8 mouse cellular contexts compared by ENCODE assay signal in genomic region chr8:106169017-106169933, GRCm38 (mm10). TPM values are rescaled to one million over a fixed set of nuclear protein-coding genes. Genes with fewer than 3 reads are reported as not detected.
DNase-seq lines count a peak whose midpoint lies in the region; ATAC-seq and TF ChIP-seq lines count a peak whose summit lies in the region.

No protein-coding gene starts in this region.

- in situ Hi-C loops in ES-E14 (cut with MboI; ENCODE audit: low sequenced_read_pairs in 2 of 2, unreplicated experiment in 2 of 2) = no loop called here

- intact Hi-C loops in heart, adult 2 months (cut with DNase I) = loop anchor here (2.0 kb wide), 2 partner anchors 28 to 42 kb away; partner anchors contain the start of genes Prmt7 and Slc7a6os

- DNase-seq in 3T3-L1 (ENCODE audit: low read depth, low spot score) = peak; percentile 51
- peak; percentile 15 for DNase-seq in ES-E14 (ENCODE audit: low read depth, low spot score)
- peak; percentile 64 for DNase-seq in embryo, embryonic 10 days (ENCODE audit: low spot score)
- DNase-seq in heart, adult 2 months = peak; percentile 58 to 67
- DNase-seq in kidney, postnatal 10 days = peak; percentile 51
- peak; percentile 80 for DNase-seq in lung, postnatal 0 days (ENCODE audit: low spot score)
- DNase-seq in urinary bladder, postnatal 25 days (ENCODE audit: low spot score) = peak; percentile 47

- H3K4me2 ChIP-seq in lung, postnatal 0 days (replicated peaks; ENCODE audit: low read depth, low read length) = peak overlapping the region; percentile 96

- TF ChIP-seq POLR2A in heart, adult 2 months (IDR thresholded peaks at IDR 0.05; ENCODE audit: insufficient read depth, low read depth, low read length) = no peak
- no peak; the same call in 1 of the 2 replicates for TF ChIP-seq POLR2A in olfactory bulb, adult 2 months (IDR thresholded peaks at IDR 0.05; ENCODE audit: insufficient read depth, low read depth, low read length)

- peaks cover 0 to 3% of the 10 kb centered on the region in 2 experiments; a peak in 1 of 4 replicates for H3K4me1 ChIP-seq in ES-E14 (ENCODE audit: control insufficient read depth in 2 of 2, insufficient read depth in 2 of 2, low read length in 2 of 2, poor library complexity in 1 of 2)
- no peaks in the 10 kb centered on the region; the same call in 1 of the 2 replicates for H3K4me1 ChIP-seq in heart, adult 2 months (ENCODE audit: control insufficient read depth, insufficient read depth, low read length)
- H3K4me1 ChIP-seq in lung, postnatal 0 days (ENCODE audit: insufficient read depth, low read depth, low read length) = no peaks in the 10 kb centered on the region
- peaks cover 4% of the 10 kb centered on the region; the same call in 1 of the 2 replicates for H3K4me1 ChIP-seq in olfactory bulb, adult 2 months (ENCODE audit: control insufficient read depth, insufficient read depth, low read length)

- 0 out of 2 replicates have a peak overlapping the region, but pooled peaks have one; percentile 26 for H3K27ac ChIP-seq in ES-E14 (ENCODE audit: insufficient read depth, low read depth, low read length, poor library complexity, severe bottlenecking)
- peak overlapping the region; percentile 73 for H3K27ac ChIP-seq in heart, adult 2 months
- peak overlapping the region; percentile 70 for H3K27ac ChIP-seq in lung, postnatal 0 days (ENCODE audit: low read length)
- H3K27ac ChIP-seq in olfactory bulb, adult 2 months (ENCODE audit: insufficient read depth, low read depth, low read length) = peak overlapping the region; percentile 76

- peak overlapping the region; percentile 88 for H3K9ac ChIP-seq in ES-E14 (ENCODE audit: insufficient read depth, low read depth, low read length, poor library complexity, severe bottlenecking)
- peak overlapping the region; percentile 78 for H3K9ac ChIP-seq in heart, adult 2 months (ENCODE audit: low read depth, low read length)
- H3K9ac ChIP-seq in lung, postnatal 0 days (replicated peaks; ENCODE audit: low read depth) = peak overlapping the region; percentile 63

- no peaks in the 10 kb centered on the region for H3K9me3 ChIP-seq in ES-E14 (ENCODE audit: control insufficient read depth, insufficient read depth, low read depth, low read length)
- no peaks in the 10 kb centered on the region for H3K9me3 ChIP-seq in lung, postnatal 0 days (ENCODE audit: low read length)

- ATAC-seq in lung, postnatal 0 days = peak; percentile 59

- H3K27me3 ChIP-seq in heart, adult 2 months (ENCODE audit: control insufficient read depth, insufficient read depth, low read length) = no peaks in the 10 kb centered on the region
- H3K27me3 ChIP-seq in lung, postnatal 0 days (replicated peaks; ENCODE audit: insufficient read depth, low read length) = no peaks in the 10 kb centered on the region

- peak overlapping the region; percentile 85 to 89 for H3K4me3 ChIP-seq in ES-E14 (ENCODE audit: insufficient read depth in 1 of 2, low read depth in 1 of 2, low read length in 2 of 2, poor library complexity in 1 of 2, severe bottlenecking in 1 of 2)
- H3K4me3 ChIP-seq in heart, adult 2 months = peak overlapping the region; percentile 87
- peak overlapping the region; percentile 75 for H3K4me3 ChIP-seq in lung, postnatal 0 days (ENCODE audit: low read depth, low read length)
- peak overlapping the region; percentile 88 for H3K4me3 ChIP-seq in olfactory bulb, adult 2 months (ENCODE audit: insufficient read depth, low read depth, low read length)

- no peak for TF ChIP-seq CTCF in heart, adult 2 months (IDR thresholded peaks at IDR 0.05)
- TF ChIP-seq CTCF in lung, postnatal 0 days (IDR thresholded peaks at IDR 0.05) = no peak
- no peak for TF ChIP-seq CTCF in olfactory bulb, adult 2 months (IDR thresholded peaks at IDR 0.05; ENCODE audit: insufficient read depth, low read depth, low read length)

- under 1% methylated on average over 53 of the region's 54 CpGs for WGBS in heart, adult 2 months
- WGBS in lung, postnatal 0 days = 1% methylated on average over 51 of the region's 54 CpGs
- under 1% methylated on average over 53 of the region's 54 CpGs for WGBS in olfactory bulb, adult 2 months

- TF ChIP-seq EP300 in heart, adult 2 months (IDR thresholded peaks at IDR 0.05; ENCODE audit: insufficient read depth, low read depth, low read length) = no peak
- TF ChIP-seq EP300 in lung, postnatal 0 days (IDR thresholded peaks at IDR 0.05) = no peak

- peaks cover 2% of the 10 kb centered on the region; the same call in 1 of the 2 replicates for H3K36me3 ChIP-seq in ES-E14 (ENCODE audit: control insufficient read depth, insufficient read depth, low read length, poor library complexity, severe bottlenecking)
- no peaks in the 10 kb centered on the region for H3K36me3 ChIP-seq in heart, adult 2 months (ENCODE audit: control insufficient read depth, insufficient read depth, low read length)
- no peaks in the 10 kb centered on the region for H3K36me3 ChIP-seq in lung, postnatal 0 days (ENCODE audit: insufficient read depth, low read length)

- no peaks in the 10 kb centered on the region for H3K79me2 ChIP-seq in heart, adult 2 months (replicated peaks; ENCODE audit: control insufficient read depth, insufficient read depth, low read length)

TF ChIP-seq in ES-E14, 5 proteins besides CTCF, POLR2A, EP300 and RAD21:
- TF ChIP-seq ZC3H11A (IDR thresholded peaks at IDR 0.05; ENCODE audit: borderline replicate concordance, low read depth, low read length) (no peak), CHD2 (IDR thresholded peaks at IDR 0.05; ENCODE audit: low read depth, low read length) (no peak)

RNA-seq across cellular contexts. Expression of gene Slc7a6, which starts 0.6 kb away (rescaled TPM):
- 44.2 and 46.2 TPM in 2 replicates for total RNA-seq in ES-E14 (2012; rRNA removed)
- total RNA-seq in heart, adult 2 months (2021) = 10 to 100 TPM; 10.2 to 10.8 TPM
- polyA plus RNA-seq in heart, adult 2 months (2012; rRNA removed) = 14.7 and 17.4 TPM in 2 replicates
- polyA plus RNA-seq in lung, postnatal 0 days (2015; fragmentation: Nextera tagmentation; extraction: Ambion mirVana) = 38.9 and 39.7 TPM in 2 replicates
- not detected in 2 replicates for polyA plus RNA-seq in olfactory bulb, adult 2 months (2012; ENCODE audit: insufficient read depth, insufficient read length, low replicate concordance, missing spikeins)

RNA-seq across cellular contexts. Expression of gene Pla2g15, which starts 19.1 kb away (rescaled TPM):
- total RNA-seq in ES-E14 (2012; rRNA removed) = 26.0 and 38.8 TPM in 2 replicates
- 1 to 10 TPM; 6.5 to 8.6 TPM for total RNA-seq in heart, adult 2 months (2021)
- polyA plus RNA-seq in heart, adult 2 months (2012; rRNA removed) = 8.0 and 8.4 TPM in 2 replicates
- 10.6 and 10.8 TPM in 2 replicates for polyA plus RNA-seq in lung, postnatal 0 days (2015; fragmentation: Nextera tagmentation; extraction: Ambion mirVana)
- polyA plus RNA-seq in olfactory bulb, adult 2 months (2012; ENCODE audit: insufficient read depth, insufficient read length, low replicate concordance, missing spikeins) = not detected in 2 replicates

RNA-seq across cellular contexts. Expression of gene Esrp2, which starts 32.5 kb away (rescaled TPM):
- 12.5 and 20.1 TPM in 2 replicates for total RNA-seq in ES-E14 (2012; rRNA removed)
- under 1 TPM; 0.31 to 0.52 TPM for total RNA-seq in heart, adult 2 months (2021)
- polyA plus RNA-seq in heart, adult 2 months (2012; rRNA removed) = 0.29 and 1.1 TPM in 2 replicates
- polyA plus RNA-seq in lung, postnatal 0 days (2015; fragmentation: Nextera tagmentation; extraction: Ambion mirVana) = 38.4 and 38.6 TPM in 2 replicates
- not detected in 2 replicates for polyA plus RNA-seq in olfactory bulb, adult 2 months (2012; ENCODE audit: insufficient read depth, insufficient read length, low replicate concordance, missing spikeins)

RNA-seq across cellular contexts. Expression of gene Slc7a6os, which starts 41.5 kb away (rescaled TPM):
- 66.2 and 69.1 TPM in 2 replicates for total RNA-seq in ES-E14 (2012; rRNA removed)
- total RNA-seq in heart, adult 2 months (2021) = 10 to 100 TPM in 1 of 2 experiments, 1 to 10 TPM in 1; 9.6 to 10.7 TPM
- 7.1 and 8.8 TPM in 2 replicates for polyA plus RNA-seq in heart, adult 2 months (2012; rRNA removed)
- 19.0 and 22.6 TPM in 2 replicates for polyA plus RNA-seq in lung, postnatal 0 days (2015; fragmentation: Nextera tagmentation; extraction: Ambion mirVana)
- not detected in 2 replicates for polyA plus RNA-seq in olfactory bulb, adult 2 months (2012; ENCODE audit: insufficient read depth, insufficient read length, low replicate concordance, missing spikeins)

RNA-seq across cellular contexts. Expression of gene Prmt7, which starts 41.5 kb away (rescaled TPM):
- total RNA-seq in ES-E14 (2012; rRNA removed) = 55.8 and 66.1 TPM in 2 replicates
- total RNA-seq in heart, adult 2 months (2021) = 10 to 100 TPM; 22.9 to 26.3 TPM
- 21.7 and 32.5 TPM in 2 replicates for polyA plus RNA-seq in heart, adult 2 months (2012; rRNA removed)
- 19.4 and 19.5 TPM in 2 replicates for polyA plus RNA-seq in lung, postnatal 0 days (2015; fragmentation: Nextera tagmentation; extraction: Ambion mirVana)
- polyA plus RNA-seq in olfactory bulb, adult 2 months (2012; ENCODE audit: insufficient read depth, insufficient read length, low replicate concordance, missing spikeins) = not detected in 2 replicates

Comparison
In these comparisons a context has a peak if more than half of its experiments do, and no peak if none do; other contexts are left out.
1. Peak in every context shown above with its lines: DNase-seq, ATAC-seq, H3K4me3 ChIP-seq and H3K27ac ChIP-seq.
2. DNase-seq: peak in every context shown above with its lines; median percentile 80 in lung, postnatal 0 days; 64 in embryo, embryonic 10 days; 62 in heart, adult 2 months; 51 in 3T3-L1; 51 in kidney, postnatal 10 days; 47 in urinary bladder, postnatal 25 days; 15 in ES-E14.
3. H3K27ac ChIP-seq: peak in every context shown above with its lines; median percentile 76 in olfactory bulb, adult 2 months; 73 in heart, adult 2 months; 70 in lung, postnatal 0 days; 26 in ES-E14.
4. RNA of gene Esrp2, which starts 32.5 kb away (polyA plus RNA-seq): 38.4 to 38.6 TPM in lung, postnatal 0 days; 0.29 to 1.1 TPM in heart, adult 2 months and not detected in olfactory bulb, adult 2 months; every median in the first group is over 10 times any median in the second.